In genomic region chr4:150661886-150662285, GRCm38 (mm10) we compare ENCODE assay signal across 14 mouse cellular contexts. TPM values are rescaled to one million over a fixed set of nuclear protein-coding genes. Genes with fewer than 3 reads are reported as not detected.
DNase-seq lines count a peak whose midpoint lies in the region; ATAC-seq and TF ChIP-seq lines count a peak whose summit lies in the region.
"Had no signal": no experiment of that assay in that cellular context is flagged by ENCODE, and none has a peak within 500 bp of the region (broad histone marks: within the 10 kb centered on the region; RNA-seq: fewer than 3 reads in every experiment).

No protein-coding gene starts in this region.

- peak overlapping the region; percentile 50 for H3K4me2 ChIP-seq in kidney, postnatal 0 days (ENCODE audit: low read length)
- peak overlapping the region; percentile 37 for H3K4me2 ChIP-seq in forebrain, embryonic 12.5 days
- peak overlapping the region; percentile 42 for H3K4me2 ChIP-seq in neural tube, embryonic 14.5 days (ENCODE audit: low read depth, low read length)

- H3K4me1 ChIP-seq in kidney, postnatal 0 days (replicated peaks; ENCODE audit: insufficient read depth, low read length), result peaks cover 4% of the 10 kb centered on the region; the same call in 1 of the 2 replicates
- H3K4me1 ChIP-seq in kidney, adult 2 months (ENCODE audit: control insufficient read depth, insufficient read depth, low read length), result no peaks in the 10 kb centered on the region
- peaks cover 11% of the 10 kb centered on the region for H3K4me1 ChIP-seq in forebrain, embryonic 12.5 days
- peaks cover 39% of the 10 kb centered on the region for H3K4me1 ChIP-seq in limb, embryonic 10.5 days
- H3K4me1 ChIP-seq in neural tube, embryonic 14.5 days (ENCODE audit: control insufficient read depth, insufficient read depth, low read length), result peaks cover 5% of the 10 kb centered on the region; the same call in 1 of the 2 replicates

- no peak for TF ChIP-seq CTCF in kidney, postnatal 0 days (IDR thresholded peaks at IDR 0.05; ENCODE audit: low read depth)
- no peak for TF ChIP-seq CTCF in kidney, adult 2 months (conservative IDR thresholded peaks at IDR 0.05; ENCODE audit: insufficient read depth, insufficient read length, low read depth, low read length)

- no peaks in the 10 kb centered on the region for H3K27me3 ChIP-seq in kidney, postnatal 0 days (ENCODE audit: insufficient read depth, low read length)
- no peaks in the 10 kb centered on the region for H3K27me3 ChIP-seq in kidney, adult 2 months (replicated peaks; ENCODE audit: control insufficient read depth, insufficient read depth, low read length)
- H3K27me3 ChIP-seq in forebrain, embryonic 12.5 days, result peaks cover 19% of the 10 kb centered on the region; the same call in 1 of the 2 replicates
- H3K27me3 ChIP-seq in limb, embryonic 10.5 days (ENCODE audit: low read depth, poor library complexity, severe bottlenecking), result peaks cover 17% of the 10 kb centered on the region
- no peaks in the 10 kb centered on the region for H3K27me3 ChIP-seq in neural tube, embryonic 14.5 days (ENCODE audit: control insufficient read depth, insufficient read depth, low read length)

- 0 out of 2 replicates have a peak overlapping the region, but pooled peaks have one; percentile 1 for H3K4me3 ChIP-seq in kidney, postnatal 0 days (replicated peaks; ENCODE audit: low read depth, low read length)
- no peak overlapping the region for H3K4me3 ChIP-seq in kidney, adult 2 months (ENCODE audit: insufficient read depth, low read depth, low read length)
- peak overlapping the region; percentile 1; the same call in 1 of the 2 replicates for H3K4me3 ChIP-seq in forebrain, embryonic 12.5 days (replicated peaks)
- H3K4me3 ChIP-seq in limb, embryonic 10.5 days, result peak overlapping the region; percentile 42
- H3K4me3 ChIP-seq in neural tube, embryonic 14.5 days (ENCODE audit: low read depth, low read length), result 0 out of 2 replicates have a peak overlapping the region, but pooled peaks have one; percentile 1

- no peak for ATAC-seq in kidney, postnatal 0 days (replicated peaks; ENCODE audit: low FRiP score, low read depth)
- ATAC-seq in forebrain, embryonic 12.5 days (ENCODE audit: low FRiP score), result no peak
- peak; percentile 22; the same call in 1 of the 2 replicates for ATAC-seq in neural tube, embryonic 14.5 days (ENCODE audit: low read depth)

- H3K36me3 ChIP-seq in kidney, postnatal 0 days (ENCODE audit: insufficient read depth, low read length), result no peaks in the 10 kb centered on the region
- H3K36me3 ChIP-seq in kidney, adult 2 months (ENCODE audit: control insufficient read depth, insufficient read depth, low read length), result no peaks in the 10 kb centered on the region
- no peaks in the 10 kb centered on the region for H3K36me3 ChIP-seq in forebrain, embryonic 12.5 days (replicated peaks)
- H3K36me3 ChIP-seq in limb, embryonic 10.5 days, result no peaks in the 10 kb centered on the region
- no peaks in the 10 kb centered on the region for H3K36me3 ChIP-seq in neural tube, embryonic 14.5 days (ENCODE audit: control insufficient read depth, insufficient read depth, low read length)

- WGBS in kidney, postnatal 0 days, result 6% methylated on average over 13 of the region's 13 CpGs
- 31% methylated on average over 13 of the region's 13 CpGs for WGBS in kidney, adult 2 months
- 5% methylated on average over 13 of the region's 13 CpGs for WGBS in forebrain, embryonic 12.5 days
- 7% methylated on average over 13 of the region's 13 CpGs for WGBS in limb, embryonic 10.5 days
- 2% methylated on average over 13 of the region's 13 CpGs for WGBS in neural tube, embryonic 14.5 days

- H3K9me3 ChIP-seq in kidney, postnatal 0 days (replicated peaks; ENCODE audit: low read length), result no peaks in the 10 kb centered on the region
- no peaks in the 10 kb centered on the region for H3K9me3 ChIP-seq in forebrain, embryonic 12.5 days
- H3K9me3 ChIP-seq in limb, embryonic 10.5 days (replicated peaks), result no peaks in the 10 kb centered on the region
- H3K9me3 ChIP-seq in neural tube, embryonic 14.5 days (ENCODE audit: control insufficient read depth, low read length), result no peaks in the 10 kb centered on the region

- TF ChIP-seq POLR2A in kidney, adult 2 months (IDR thresholded peaks at IDR 0.05; ENCODE audit: low read depth, low read length), result no peak

- H3K9ac ChIP-seq in kidney, postnatal 0 days (ENCODE audit: low read depth, low read length), result peak overlapping the region; percentile 19; the same call in 1 of the 2 replicates
- no peak overlapping the region for H3K9ac ChIP-seq in forebrain, embryonic 12.5 days
- H3K9ac ChIP-seq in neural tube, embryonic 14.5 days (replicated peaks; ENCODE audit: low read depth, low read length), result 0 out of 2 replicates have a peak overlapping the region, but pooled peaks have one; percentile 8

- no peak for DNase-seq in kidney, postnatal 0 days (ENCODE audit: low spot score)
- no peak for DNase-seq in kidney, adult 2 months
- DNase-seq in limb, embryonic 10.5 days (ENCODE audit: low spot score), result no peak
- no peak for DNase-seq in urinary bladder, postnatal 4 days (ENCODE audit: low spot score in 2 of 2)
- no peak for DNase-seq in gastrocnemius, postnatal 10 days
- no peak for DNase-seq in adrenal gland, adult 2 months
- DNase-seq: adrenal gland, postnatal 14 days; cerebellum, postnatal 36 days; thymus, adult 18-20 months had no signal

- no peak overlapping the region for H3K27ac ChIP-seq in kidney, postnatal 0 days
- H3K27ac ChIP-seq in kidney, adult 2 months (ENCODE audit: insufficient read depth, low read depth, low read length), result no peak overlapping the region
- H3K27ac ChIP-seq in forebrain, embryonic 12.5 days, result no peak overlapping the region
- peak overlapping the region; percentile 77 for H3K27ac ChIP-seq in limb, embryonic 10.5 days
- peak overlapping the region; percentile 62; the same call in 1 of the 2 replicates for H3K27ac ChIP-seq in neural tube, embryonic 14.5 days (ENCODE audit: low read depth, low read length)

RNA-seq across cellular contexts. Expression of gene Slc45a1, which starts 9.9 kb away (rescaled TPM):
- 0.04 TPM in 2 replicates for polyA plus RNA-seq in kidney, postnatal 0 days (2015; fragmentation: Nextera tagmentation; extraction: Ambion mirVana)
- 0.08 and 0.17 TPM in 2 replicates for polyA plus RNA-seq in kidney, adult 2 months (2012; rRNA removed)
- polyA plus RNA-seq in forebrain, embryonic 12.5 days (2016; fragmentation: Nextera tagmentation; extraction: Ambion mirVana), result 7.3 and 9.5 TPM in 2 replicates
- polyA plus RNA-seq in limb, embryonic 10.5 days (2016; fragmentation: Nextera tagmentation; extraction: Ambion mirVana), result 0.25 and 0.71 TPM in 2 replicates
- 33.8 and 43.8 TPM in 2 replicates for polyA plus RNA-seq in neural tube, embryonic 14.5 days (2014; fragmentation: Nextera tagmentation; extraction: Ambion mirVana)
- total RNA-seq in gastrocnemius, postnatal 10 days (2021), result not detected
- under 1 TPM; 0.37 to 0.62 TPM for total RNA-seq in adrenal gland, adult 2 months (2021)
- polyA plus RNA-seq in adrenal gland, adult 2 months (2012; rRNA removed), result 0.73 and 1.5 TPM in 2 replicates
- total RNA-seq: granulocyte monocyte progenitor cell, adult 5-6 weeks; liver, adult 2 months; neutrophil, adult 5-6 weeks had no signal
- polyA plus RNA-seq: liver, adult 2 months had no signal

Comparison
In these comparisons a context has a peak if more than half of its experiments do, and no peak if none do; other contexts are left out.
1. H3K27ac ChIP-seq: peak in limb, embryonic 10.5 days (single experiment) and neural tube, embryonic 14.5 days (single experiment); none in kidney, postnatal 0 days (single experiment), kidney, adult 2 months (single experiment) and forebrain, embryonic 12.5 days (single experiment).
2. Peak in every context shown above with its lines, with median percentiles within 50 percentile points of each other: H3K4me2 ChIP-seq.